Mouse (Mus musculus) spleen, adult 10 weeks (tissue): Measurements from ENCODE around the gene Defa34. TPM values are rescaled to one million over a fixed set of nuclear protein-coding genes. Genes with fewer than 3 reads are reported as not detected.

ENCODE experiments used
- polyA plus RNA-seq: library from polyadenylated mRNA; stranded (reverse); fragments of 350-450 nt; fragmentation: Illumina TruSeq; extraction: RNeasy Lipid Tissue Mini Kit (QIAGEN cat#74804); gene quantifications from one replicate; pipeline ENCODE4 v1.2.3, GENCODE M21; 2015; ENCODE audit warnings: low replicate concordance; ENCODE audit not compliant: insufficient read depth

The Defa34 gene
- not detected for polyA plus RNA-seq

GRCm38 (mm10) chr8:21665497-21665896, at the start of gene Defa34:
TSS of gene Defa34 (plus strand) at chr8:21665797.

GRCm38 (mm10) chr8:21617883-21618282, 47.7 kb upstream of the Defa34 start, which contains the start of gene Defa26:
TSS of gene Defa26 (plus strand) at chr8:21618183.

GRCm38 (mm10) chr8:21655480-21655879, 10.1 kb upstream of the Defa34 start, which contains the start of gene Defa17:
TSS of gene Defa17 (plus strand) at chr8:21655780.

GRCm38 (mm10) chr8:21703545-21703944, 37.9 kb downstream of the Defa34 start, which contains the start of gene AY761184:
TSS of gene AY761184 (minus strand) at chr8:21703645.

Other genes with a start within 250 kb of the Defa34 start
- not detected for gene Defa36, start 238.4 kb upstream of the Defa34 start, polyA plus RNA-seq
- gene Gm7849, start 209.2 kb upstream of the Defa34 start, polyA plus RNA-seq = not detected
- gene Defa20, start 156.5 kb upstream of the Defa34 start, polyA plus RNA-seq = not detected
- gene Defa32, start 136.8 kb upstream of the Defa34 start, polyA plus RNA-seq = not detected
- gene Defa37, start 100.4 kb upstream of the Defa34 start, polyA plus RNA-seq = not detected
- not detected for gene Defa28, start 82.8 kb upstream of the Defa34 start, polyA plus RNA-seq
- gene Gm7861, start 71.3 kb upstream of the Defa34 start, polyA plus RNA-seq = not detected
- not detected for gene Defa26, start 47.6 kb upstream of the Defa34 start, polyA plus RNA-seq
- not detected for gene Defa17, start 10.0 kb upstream of the Defa34 start, polyA plus RNA-seq
- not detected for gene AY761184, start 37.8 kb downstream of the Defa34 start, polyA plus RNA-seq
- gene Defa24, start 68.7 kb downstream of the Defa34 start, polyA plus RNA-seq = not detected
- gene Defb50, start 157.7 kb downstream of the Defa34 start, polyA plus RNA-seq = not detected
- gene Defb2, start 174.1 kb downstream of the Defa34 start, polyA plus RNA-seq = not detected
- not detected for gene Defb10, start 193.1 kb downstream of the Defa34 start, polyA plus RNA-seq
- not detected for gene Defb9, start 219.6 kb downstream of the Defa34 start, polyA plus RNA-seq
- not detected for gene Defb11, start 240.6 kb downstream of the Defa34 start, polyA plus RNA-seq